Mouse (Mus musculus): ENCODE measurements around the gene Gramd1c. TPM values are rescaled to one million over a fixed set of nuclear protein-coding genes. Genes with fewer than 3 reads are reported as not detected.

The Gramd1c gene
- polyA plus RNA-seq, 1 experiment from 2014 or later, result 3.0 TPM

DNA sequence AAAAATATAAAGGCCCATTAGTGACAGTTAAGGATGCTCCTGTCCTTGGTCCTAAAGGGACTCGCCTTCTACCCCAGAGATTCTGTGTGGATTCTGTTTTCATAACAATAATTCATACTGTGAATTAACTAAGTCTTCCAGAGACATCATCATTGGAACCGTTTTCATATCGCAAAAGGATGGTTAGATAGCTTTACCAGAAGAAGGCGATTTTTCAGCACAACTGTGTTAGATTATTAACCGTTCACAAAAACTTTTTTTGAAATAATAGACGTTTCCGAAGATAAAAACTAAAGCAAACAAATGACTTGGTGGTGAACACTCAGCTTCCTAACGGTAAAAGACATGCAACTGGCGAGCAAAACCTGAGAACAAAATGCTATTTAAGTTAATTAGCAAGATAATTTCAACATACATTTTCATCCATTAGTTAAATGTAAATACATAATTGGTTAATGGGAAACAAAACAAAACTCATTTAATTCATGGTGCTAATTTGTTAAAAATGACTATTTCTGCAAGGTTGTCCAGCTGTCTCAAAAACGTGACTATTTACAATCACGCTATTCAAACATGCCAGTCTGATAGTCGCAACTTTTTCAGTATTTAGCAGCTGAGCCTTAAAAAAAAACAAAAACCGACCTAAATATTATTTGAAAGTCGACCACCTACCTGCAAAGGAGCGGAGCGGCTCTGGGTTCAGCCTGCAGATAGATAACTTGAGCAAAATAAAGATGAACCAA lies 47.6 kb downstream of the Gramd1c start:
- 76% methylated on average over 16 of the region's 16 CpGs for WGBS
- H3K9ac ChIP-seq, result no peak overlapping the region
- no peak for ATAC-seq (replicated peaks)

DNA sequence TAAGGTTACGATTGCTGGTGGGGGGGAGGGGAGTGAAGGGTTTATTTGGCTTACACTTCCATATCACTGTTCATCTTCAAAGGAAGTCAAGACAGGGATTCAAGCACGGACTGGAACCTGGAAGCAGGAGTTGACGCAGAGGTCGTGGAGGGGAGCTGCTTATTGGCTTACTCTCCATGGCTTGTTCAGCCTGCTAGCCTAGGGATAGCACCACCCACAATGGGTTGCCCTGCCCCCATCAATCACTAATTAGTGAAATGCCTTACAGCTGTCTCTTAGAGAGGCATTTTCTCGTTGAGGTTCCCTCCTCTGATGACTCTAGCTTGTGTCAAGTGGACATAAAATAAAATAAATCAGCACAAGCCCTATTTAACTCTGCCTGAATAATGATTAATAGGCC lies 52.1 kb downstream of the Gramd1c start:
- no peak for ATAC-seq (replicated peaks)
- no peaks in the 10 kb centered on the region for H3K9me3 ChIP-seq
- H3K27ac ChIP-seq, result no peak overlapping the region
- WGBS, result 79% methylated on average over 5 of the region's 5 CpGs
- H3K4me3 ChIP-seq, result no peak overlapping the region
- no peak overlapping the region for H3K4me2 ChIP-seq
- H3K36me3 ChIP-seq (replicated peaks), result no peaks in the 10 kb centered on the region
- no peaks in the 10 kb centered on the region for H3K4me1 ChIP-seq
- H3K27me3 ChIP-seq (replicated peaks), result no peaks in the 10 kb centered on the region
- H3K9ac ChIP-seq, result no peak overlapping the region

More for the DNA sequence above, 47.6 kb downstream of the Gramd1c start:
- Histone ChIP-seq H3K9me3 (no peaks in the 10 kb centered on the region), H3K36me3 (replicated peaks) (no peaks in the 10 kb centered on the region), H3K4me1 (no peaks in the 10 kb centered on the region), H3K27ac (no peak overlapping the region), H3K4me3 (no peak overlapping the region), H3K27me3 (replicated peaks) (no peaks in the 10 kb centered on the region), H3K4me2 (no peak overlapping the region)

DNA sequence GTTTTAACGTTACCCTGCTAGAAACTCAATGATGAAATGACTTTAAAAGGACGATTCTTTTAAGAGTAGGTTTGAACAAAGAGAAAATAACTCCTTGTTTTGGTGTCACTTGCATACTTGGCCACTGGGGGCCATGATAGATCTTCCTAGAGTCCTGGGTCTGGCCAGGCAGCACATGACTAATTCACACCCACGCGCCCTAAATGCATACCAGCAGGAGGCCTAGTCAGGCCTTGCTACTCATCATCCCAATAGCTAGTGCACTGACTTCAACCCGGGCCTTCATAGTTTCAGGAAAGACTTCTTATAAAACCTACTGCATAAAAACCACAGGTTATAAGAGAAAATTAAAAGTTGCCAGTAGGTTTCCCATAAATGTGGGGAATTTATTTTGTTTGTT lies 61.1 kb downstream of the Gramd1c start:
- ATAC-seq (replicated peaks), result no peak
- Histone ChIP-seq H3K4me2 (no peak overlapping the region), H3K9ac (no peak overlapping the region), H3K27ac (no peak overlapping the region), H3K27me3 (replicated peaks) (no peaks in the 10 kb centered on the region), H3K9me3 (no peaks in the 10 kb centered on the region), H3K4me3 (no peak overlapping the region), H3K4me1 (no peaks in the 10 kb centered on the region), H3K36me3 (replicated peaks) (no peaks in the 10 kb centered on the region)
- 72% methylated on average over 5 of the region's 5 CpGs for WGBS

DNA sequence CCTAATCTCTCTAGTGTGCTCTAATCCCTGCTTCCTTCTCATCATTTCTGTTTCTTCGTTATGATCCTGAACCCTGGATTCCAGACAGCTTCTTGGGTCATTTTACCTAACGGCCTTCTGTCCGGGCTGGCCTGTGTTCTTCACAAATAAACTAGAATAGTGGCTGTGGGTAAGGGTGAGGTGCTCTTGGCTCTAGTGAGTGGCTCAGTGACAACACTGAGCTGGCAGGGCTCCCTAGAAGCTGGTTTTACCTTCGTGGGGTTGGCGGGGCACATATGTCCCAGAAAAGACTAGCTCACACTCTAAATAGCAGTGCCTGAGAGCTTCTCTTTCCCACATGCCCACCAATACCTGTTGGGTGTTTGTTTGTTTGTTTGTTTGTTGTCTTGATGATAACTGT lies 63.6 kb downstream of the Gramd1c start:
- H3K9ac ChIP-seq, result no peak overlapping the region
- 79% methylated on average over 5 of the region's 5 CpGs for WGBS
- H3K9me3 ChIP-seq, result no peaks in the 10 kb centered on the region
- H3K27me3 ChIP-seq (replicated peaks), result no peaks in the 10 kb centered on the region
- H3K27ac ChIP-seq, result no peak overlapping the region
- no peak for ATAC-seq (replicated peaks)
- no peaks in the 10 kb centered on the region for H3K36me3 ChIP-seq (replicated peaks)
- no peaks in the 10 kb centered on the region for H3K4me1 ChIP-seq
- no peak overlapping the region for H3K4me3 ChIP-seq
- H3K4me2 ChIP-seq, result no peak overlapping the region

GRCm38 (mm10) chr16:43999111-43999510 lies 64.0 kb downstream of the Gramd1c start:
- H3K4me1 ChIP-seq, result no peaks in the 10 kb centered on the region
- H3K4me2 ChIP-seq, result no peak overlapping the region
- H3K27ac ChIP-seq, result no peak overlapping the region
- H3K9me3 ChIP-seq, result no peaks in the 10 kb centered on the region
- WGBS, result 78% methylated on average over 8 of the region's 8 CpGs
- no peak overlapping the region for H3K4me3 ChIP-seq
- no peak for ATAC-seq (replicated peaks)
- no peaks in the 10 kb centered on the region for H3K27me3 ChIP-seq (replicated peaks)
- H3K36me3 ChIP-seq (replicated peaks), result no peaks in the 10 kb centered on the region
- no peak overlapping the region for H3K9ac ChIP-seq

GRCm38 (mm10) chr16:43994623-43995022 lies 68.5 kb downstream of the Gramd1c start:
- no peaks in the 10 kb centered on the region for H3K36me3 ChIP-seq (replicated peaks)
- no peak overlapping the region for H3K4me2 ChIP-seq
- WGBS, result 85% methylated on average over 3 of the region's 3 CpGs
- H3K4me1 ChIP-seq, result no peaks in the 10 kb centered on the region
- H3K9me3 ChIP-seq, result no peaks in the 10 kb centered on the region
- no peak overlapping the region for H3K4me3 ChIP-seq
- no peaks in the 10 kb centered on the region for H3K27me3 ChIP-seq (replicated peaks)
- H3K9ac ChIP-seq, result no peak overlapping the region
- no peak for ATAC-seq (replicated peaks)
- H3K27ac ChIP-seq, result no peak overlapping the region

GRCm38 (mm10) chr16:43986299-43986698 lies 76.8 kb downstream of the Gramd1c start:
- Histone ChIP-seq H3K27me3 (replicated peaks) (no peaks in the 10 kb centered on the region), H3K27ac (no peak overlapping the region), H3K36me3 (replicated peaks) (no peaks in the 10 kb centered on the region), H3K4me2 (no peak overlapping the region), H3K9me3 (no peaks in the 10 kb centered on the region), H3K4me3 (no peak overlapping the region), H3K4me1 (no peaks in the 10 kb centered on the region), H3K9ac (no peak overlapping the region)
- 94% methylated on average over 4 of the region's 4 CpGs for WGBS
- no peak for ATAC-seq (replicated peaks)

DNA sequence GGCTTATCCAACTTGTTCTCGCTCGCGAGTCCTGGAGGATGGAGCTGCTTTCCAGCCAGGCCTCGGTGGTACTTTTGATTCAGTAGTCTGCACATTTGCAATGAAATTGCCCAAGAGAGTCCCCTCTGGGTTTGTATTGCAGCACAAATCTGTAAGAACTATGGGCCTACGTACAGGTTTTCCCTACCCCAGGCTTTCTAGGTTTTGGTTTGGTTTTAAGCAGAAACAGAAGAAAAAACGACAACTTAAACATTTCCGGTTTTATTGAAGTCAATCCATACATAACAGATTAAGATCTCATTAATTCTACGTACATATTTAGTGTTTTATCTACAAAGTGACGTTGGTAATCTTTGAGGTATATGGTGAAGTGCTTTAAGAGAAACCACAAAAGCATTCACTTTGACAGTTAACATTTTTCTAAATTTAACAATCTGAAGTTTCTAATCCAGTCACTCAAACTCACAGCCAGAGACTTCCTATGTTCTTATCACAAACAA lies 83.0 kb downstream of the Gramd1c start:
- 0 out of 2 replicates have a peak, but pooled peaks cover 5% of the 10 kb centered on the region for H3K27me3 ChIP-seq (replicated peaks)
- H3K4me2 ChIP-seq, result peak overlapping the region; percentile 99
- peaks cover 18% of the 10 kb centered on the region for H3K4me1 ChIP-seq
- H3K9me3 ChIP-seq, result no peaks in the 10 kb centered on the region
- no peaks in the 10 kb centered on the region for H3K36me3 ChIP-seq (replicated peaks)
- peak overlapping the region; percentile 92 for H3K4me3 ChIP-seq
- 26% methylated on average over 9 of the region's 9 CpGs for WGBS
- H3K27ac ChIP-seq, result no peak overlapping the region
- peak overlapping the region; percentile 63 for H3K9ac ChIP-seq
- ATAC-seq (replicated peaks), result peak; percentile 21; the same call in 1 of the 2 replicates

DNA sequence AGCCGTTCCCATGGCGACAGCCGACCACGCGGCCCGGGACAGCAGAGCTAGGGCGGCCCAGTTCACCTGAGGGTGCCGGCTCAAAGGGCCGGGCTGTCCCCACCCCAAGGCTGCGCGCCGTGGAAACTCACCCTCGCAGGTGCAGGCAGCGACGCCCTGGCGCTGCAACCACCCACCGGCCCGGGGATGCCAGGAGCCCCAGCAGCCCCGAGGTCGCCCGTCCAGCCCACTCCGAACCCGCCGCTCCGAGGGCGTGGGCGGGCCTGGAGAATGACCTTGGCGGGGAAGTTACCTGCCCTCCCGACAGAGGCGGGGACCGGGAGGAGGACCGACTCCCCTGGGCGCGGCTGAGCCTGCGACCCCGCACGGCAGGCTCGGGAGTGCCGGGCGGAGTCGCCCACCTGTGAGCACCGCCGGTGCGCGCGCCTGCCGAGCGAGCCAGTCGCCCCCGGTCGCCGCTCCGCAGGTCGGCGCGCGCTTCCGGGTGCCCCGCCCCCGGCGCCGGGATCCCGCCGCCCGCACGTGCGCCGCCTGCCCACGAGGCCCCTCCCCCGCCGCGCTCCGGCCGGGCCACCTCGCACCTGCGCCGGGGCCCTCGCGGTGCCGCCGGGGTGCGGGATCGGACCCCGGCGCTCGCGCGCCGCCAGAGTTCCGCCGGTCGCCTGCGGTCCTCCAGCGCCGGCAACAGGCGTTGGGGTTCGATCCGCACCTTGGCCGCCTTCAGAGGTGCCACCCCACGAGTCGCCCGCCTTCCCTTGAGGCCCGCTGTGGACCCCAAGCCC lies 83.6 kb downstream of the Gramd1c start, which contains the start of gene Zdhhc23:
Zdhhc23 (minus strand) TSS at position 464 of the 782 bp plus-strand sequence.
- Histone ChIP-seq H3K27me3 (replicated peaks) (0 out of 2 replicates have a peak, but pooled peaks cover 5% of the 10 kb centered on the region), H3K36me3 (replicated peaks) (no peaks in the 10 kb centered on the region), H3K4me1 (peaks cover 18% of the 10 kb centered on the region), H3K4me2 (peak within 1 kb of the TSS; percentile 99), H3K9ac (peak within 1 kb of the TSS; percentile 63), H3K27ac (no peak within 1 kb of the TSS), H3K9me3 (no peaks in the 10 kb centered on the region), H3K4me3 (peak within 1 kb of the TSS; percentile 92)
- WGBS, result under 1% methylated on average over 93 of the region's 103 CpGs
- peak; percentile 87 for ATAC-seq (replicated peaks)

- ATAC-seq (replicated peaks), result no peak; the same call in 1 of the 2 replicates
- peak overlapping the region; percentile 63 for H3K9ac ChIP-seq
- peak overlapping the region; percentile 92 for H3K4me3 ChIP-seq
- H3K4me2 ChIP-seq, result peak overlapping the region; percentile 99
- no peaks in the 10 kb centered on the region for H3K9me3 ChIP-seq
- H3K27ac ChIP-seq, result no peak overlapping the region
- H3K36me3 ChIP-seq (replicated peaks), result no peaks in the 10 kb centered on the region
- peaks cover 18% of the 10 kb centered on the region for H3K4me1 ChIP-seq
- WGBS, result 16% methylated on average over 7 of the region's 7 CpGs
- H3K27me3 ChIP-seq (replicated peaks), result 0 out of 2 replicates have a peak, but pooled peaks cover 5% of the 10 kb centered on the region
These were observed 84.2 kb downstream of the Gramd1c start for GRCm38 (mm10) chr16:43979010-43979327.

GRCm38 (mm10) chr16:43973606-43974220 lies 89.4 kb downstream of the Gramd1c start:
- WGBS, result 83% methylated on average over 22 of the region's 22 CpGs
- H3K9me3 ChIP-seq, result no peaks in the 10 kb centered on the region
- no peak overlapping the region for H3K4me2 ChIP-seq
- no peak for ATAC-seq (replicated peaks)
- no peaks in the 10 kb centered on the region for H3K36me3 ChIP-seq (replicated peaks)
- peaks cover under 1% of the 10 kb centered on the region; the same call in 1 of the 2 replicates for H3K4me1 ChIP-seq
- H3K4me3 ChIP-seq, result no peak overlapping the region
- H3K27me3 ChIP-seq (replicated peaks), result no peaks in the 10 kb centered on the region
- H3K27ac ChIP-seq, result no peak overlapping the region
- no peak overlapping the region for H3K9ac ChIP-seq

DNA sequence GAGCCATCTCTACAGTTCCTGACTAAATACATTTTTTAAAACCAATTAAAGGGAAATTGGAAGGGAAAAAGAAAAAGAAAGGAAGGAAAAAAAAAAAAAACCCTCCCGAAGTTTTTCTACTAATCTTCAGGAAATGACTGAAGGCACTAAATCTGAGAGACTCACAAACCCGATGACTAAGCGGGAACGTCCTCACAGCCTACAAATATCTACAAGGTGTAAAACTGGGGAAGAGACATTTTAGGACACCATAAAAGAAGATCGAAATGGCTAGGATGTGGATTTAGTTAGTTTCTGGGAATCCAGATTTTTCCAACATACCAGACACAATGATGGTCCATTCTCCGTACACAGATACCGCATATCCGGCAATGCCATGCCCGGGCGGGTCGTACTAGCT lies 90.0 kb downstream of the Gramd1c start:
- Histone ChIP-seq H3K4me1 (no peaks in the 10 kb centered on the region), H3K4me3 (no peak overlapping the region), H3K9me3 (no peaks in the 10 kb centered on the region), H3K36me3 (replicated peaks) (no peaks in the 10 kb centered on the region), H3K9ac (no peak overlapping the region), H3K4me2 (no peak overlapping the region), H3K27ac (no peak overlapping the region), H3K27me3 (replicated peaks) (no peaks in the 10 kb centered on the region)
- no peak for ATAC-seq (replicated peaks)
- 94% methylated on average over 11 of the region's 11 CpGs for WGBS
